Mouse (Mus musculus) limb, embryonic 12.5 days (tissue): ENCODE data around the gene Btf3l4. TPM values are rescaled to one million over a fixed set of nuclear protein-coding genes. Genes with fewer than 3 reads are reported as not detected.
A peak's percentile ranks its signal among the peaks of the same experiment; 100 is the strongest.

Experiments used
- ATAC-seq: fragments of 200-750 bp; cut with Nextera tagmentation; 2 replicates; pipeline ENCODE4 v1.8.0; 2017; ENCODE audit warnings: low read depth, moderate TSS enrichment; ENCODE audit not compliant: insufficient number of reproducible peaks, insufficient read depth, low FRiP score, low TSS enrichment
- H3K27ac ChIP-seq: fragments of 300-500 bp; sonication (generic); 2 replicates; pipeline ENCODE4 v1.5.1; 2016; ENCODE audit warnings: mild to moderate bottlenecking, moderate library complexity
- H3K27me3 ChIP-seq: fragments of 300-500 bp; sonication (generic); 2 replicates; pipeline ENCODE4 v1.6.1; 2016; ENCODE audit warnings: mild to moderate bottlenecking, moderate library complexity
- H3K36me3 ChIP-seq: fragments of 300-500 bp; sonication (generic); 2 replicates; pipeline ENCODE4 v1.6.1; 2016; ENCODE audit warnings: mild to moderate bottlenecking, moderate library complexity
- H3K4me1 ChIP-seq: fragments of 300-500 bp; sonication (generic); replicated peaks from 2 replicates; pipeline ENCODE4 v1.6.1; 2016
- H3K4me2 ChIP-seq: fragments of 300-500 bp; sonication (generic); 2 replicates; pipeline ENCODE4 v1.6.1; 2016; ENCODE audit warnings: mild to moderate bottlenecking, moderate library complexity
- H3K4me3 ChIP-seq: fragments of 300-500 bp; sonication (generic); replicated peaks from 2 replicates; pipeline ENCODE4 v1.5.1; 2016; ENCODE audit warnings: mild to moderate bottlenecking
- H3K9ac ChIP-seq: fragments of 300-500 bp; sonication (generic); replicated peaks from 2 replicates; pipeline ENCODE4 v1.6.1; 2016; ENCODE audit warnings: mild to moderate bottlenecking, moderate library complexity
- H3K9me3 ChIP-seq: fragments of 300-500 bp; sonication (generic); 2 replicates; pipeline ENCODE4 v1.6.1; 2016; ENCODE audit warnings: mild to moderate bottlenecking, moderate library complexity
- WGBS: fragments of 180-500 bp; shearing (Covaris S2); methylation state at CpG from one replicate; pipeline ENCODE4 v1.1.7; 2016; 5-methylcytosine and 5-hydroxymethylcytosine counted together
- polyA plus RNA-seq: library from polyadenylated mRNA; unstranded; fragments of >200 nt; fragmentation: Nextera tagmentation; extraction: Ambion mirVana; gene quantifications from 2 replicates; pipeline ENCODE4 v1.2.1, GENCODE M21; 2016

Gene Btf3l4
- polyA plus RNA-seq, 1 experiment from 2014 or later, result 247 TPM

DNA sequence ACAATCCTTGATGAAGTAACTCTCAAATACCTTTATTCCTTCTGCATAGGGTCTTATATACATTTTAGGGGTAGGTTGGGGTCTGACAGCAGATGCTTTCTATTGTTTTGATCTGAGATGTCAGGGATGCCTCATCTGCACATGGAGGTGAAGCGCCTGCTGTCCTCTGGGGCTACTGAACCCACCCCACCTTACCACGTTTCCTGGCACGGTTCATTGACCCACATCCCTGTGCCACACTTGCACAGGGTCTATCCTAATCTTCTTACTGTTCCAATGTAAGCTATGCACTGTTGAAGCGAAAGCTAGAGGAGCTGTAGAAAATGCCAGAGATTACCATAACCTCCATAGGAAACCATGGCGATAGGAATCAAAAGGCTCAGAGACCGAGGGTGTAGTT lies 21.9 kb downstream of the Btf3l4 start:
- H3K9ac ChIP-seq, result no peak overlapping the region
- no peak overlapping the region for H3K4me3 ChIP-seq
- no peak for ATAC-seq
- no peaks in the 10 kb centered on the region for H3K9me3 ChIP-seq
- peaks cover 14% of the 10 kb centered on the region for H3K36me3 ChIP-seq
- no peaks in the 10 kb centered on the region for H3K27me3 ChIP-seq
- 75% methylated on average over 6 of the region's 6 CpGs for WGBS
- H3K4me1 ChIP-seq, result no peaks in the 10 kb centered on the region
- no peak overlapping the region for H3K27ac ChIP-seq
- no peak overlapping the region for H3K4me2 ChIP-seq

GRCm38 (mm10) chr4:108811142-108811541 lies 22.3 kb downstream of the Btf3l4 start:
- Histone ChIP-seq H3K4me3 (no peak overlapping the region), H3K27ac (no peak overlapping the region), H3K9ac (no peak overlapping the region), H3K27me3 (no peaks in the 10 kb centered on the region), H3K4me2 (no peak overlapping the region), H3K4me1 (no peaks in the 10 kb centered on the region), H3K9me3 (no peaks in the 10 kb centered on the region), H3K36me3 (peaks cover 14% of the 10 kb centered on the region)
- 67% methylated on average over 4 of the region's 4 CpGs for WGBS
- ATAC-seq, result no peak

GRCm38 (mm10) chr4:108803535-108803934 lies 29.9 kb downstream of the Btf3l4 start:
- ATAC-seq, result no peak
- H3K36me3 ChIP-seq, result no peaks in the 10 kb centered on the region
- H3K27me3 ChIP-seq, result no peaks in the 10 kb centered on the region
- H3K9ac ChIP-seq, result no peak overlapping the region
- no peaks in the 10 kb centered on the region for H3K9me3 ChIP-seq
- H3K4me1 ChIP-seq, result no peaks in the 10 kb centered on the region
- no peak overlapping the region for H3K27ac ChIP-seq
- H3K4me3 ChIP-seq, result no peak overlapping the region
- no peak overlapping the region for H3K4me2 ChIP-seq
- WGBS, result 88% methylated on average over 2 of the region's 2 CpGs

DNA sequence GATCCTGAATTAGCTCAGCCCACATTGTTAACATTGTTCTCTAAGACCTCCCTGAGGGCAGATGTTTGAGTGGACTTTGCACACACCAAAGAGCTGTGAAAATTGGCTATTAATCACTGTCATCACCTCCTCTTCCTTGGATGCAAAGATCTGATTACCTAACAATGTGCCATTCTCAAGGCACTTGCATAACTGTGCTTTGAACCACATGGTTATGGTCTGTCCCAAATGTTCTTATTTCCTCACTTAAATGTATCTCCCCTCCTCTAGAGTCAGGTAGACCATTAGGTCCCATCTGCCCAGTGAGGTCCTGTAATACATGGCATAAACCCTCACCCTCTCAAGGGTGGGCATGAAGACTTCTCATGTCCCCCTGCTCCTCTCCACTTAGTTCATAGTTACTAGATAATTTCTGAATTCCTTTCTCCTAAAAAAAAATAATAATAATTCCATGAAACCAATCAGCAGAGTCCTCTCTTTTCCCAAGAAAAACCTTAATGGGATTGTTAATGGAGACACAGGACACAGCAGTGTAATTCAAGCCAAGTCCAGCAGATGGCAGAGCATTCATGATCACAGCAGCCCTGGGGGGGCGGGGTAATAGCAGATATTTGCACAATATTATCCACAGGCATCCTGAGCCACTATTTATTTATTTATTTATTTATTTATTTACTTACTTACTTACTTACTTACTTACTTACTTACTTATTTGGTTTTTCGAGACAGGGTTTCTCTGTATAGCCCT lies 35.2 kb downstream of the Btf3l4 start:
- Histone ChIP-seq H3K27me3 (no peaks in the 10 kb centered on the region), H3K36me3 (no peaks in the 10 kb centered on the region), H3K4me2 (no peak overlapping the region), H3K9ac (no peak overlapping the region), H3K4me1 (no peaks in the 10 kb centered on the region), H3K4me3 (no peak overlapping the region), H3K9me3 (no peaks in the 10 kb centered on the region), H3K27ac (no peak overlapping the region)
- 55% methylated on average over 2 of the region's 2 CpGs for WGBS
- no peak for ATAC-seq

DNA sequence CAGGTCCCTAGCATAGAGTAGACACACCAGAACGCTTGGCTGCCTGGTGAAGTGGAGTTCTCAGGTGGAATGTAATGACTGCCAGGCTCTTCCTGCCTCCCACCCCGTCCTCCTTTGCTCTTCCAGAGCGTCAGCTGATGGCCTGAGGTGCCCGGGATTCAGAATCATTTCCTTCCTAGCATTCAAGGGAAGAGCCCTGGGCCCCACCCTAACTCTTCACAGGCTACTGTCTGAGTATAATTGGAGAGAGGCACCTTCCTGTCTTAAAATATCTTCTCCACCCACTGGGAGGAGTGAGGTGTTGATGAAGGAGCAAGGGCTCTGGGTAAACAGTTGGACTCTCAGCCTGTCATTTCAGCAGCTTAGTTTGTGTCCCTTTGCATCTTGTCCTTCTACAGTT lies 36.7 kb downstream of the Btf3l4 start:
- Histone ChIP-seq H3K36me3 (no peaks in the 10 kb centered on the region), H3K9ac (no peak overlapping the region), H3K27ac (no peak overlapping the region), H3K4me3 (no peak overlapping the region), H3K4me1 (no peaks in the 10 kb centered on the region), H3K9me3 (no peaks in the 10 kb centered on the region), H3K4me2 (no peak overlapping the region), H3K27me3 (no peaks in the 10 kb centered on the region)
- ATAC-seq, result no peak
- 39% methylated on average over 4 of the region's 4 CpGs for WGBS

- H3K27ac ChIP-seq, result no peak overlapping the region
- H3K36me3 ChIP-seq, result no peaks in the 10 kb centered on the region
- ATAC-seq, result no peak
- WGBS, result 69% methylated on average over 1 of the region's 1 CpGs
- no peaks in the 10 kb centered on the region for H3K9me3 ChIP-seq
- no peak overlapping the region for H3K4me2 ChIP-seq
- H3K4me1 ChIP-seq, result no peaks in the 10 kb centered on the region
- H3K9ac ChIP-seq, result no peak overlapping the region
- H3K27me3 ChIP-seq, result no peaks in the 10 kb centered on the region
- no peak overlapping the region for H3K4me3 ChIP-seq
These were observed 39.5 kb downstream of the Btf3l4 start for GRCm38 (mm10) chr4:108793941-108794340.

- no peak overlapping the region for H3K27ac ChIP-seq
- no peak overlapping the region for H3K4me3 ChIP-seq
- no peaks in the 10 kb centered on the region for H3K9me3 ChIP-seq
- 50% methylated on average over 1 of the region's 1 CpGs for WGBS
- no peak overlapping the region for H3K9ac ChIP-seq
- H3K36me3 ChIP-seq, result no peaks in the 10 kb centered on the region
- no peaks in the 10 kb centered on the region for H3K4me1 ChIP-seq
- ATAC-seq, result no peak
- H3K27me3 ChIP-seq, result no peaks in the 10 kb centered on the region
- H3K4me2 ChIP-seq, result no peak overlapping the region
These were observed 42.9 kb downstream of the Btf3l4 start for GRCm38 (mm10) chr4:108790507-108790906.

DNA sequence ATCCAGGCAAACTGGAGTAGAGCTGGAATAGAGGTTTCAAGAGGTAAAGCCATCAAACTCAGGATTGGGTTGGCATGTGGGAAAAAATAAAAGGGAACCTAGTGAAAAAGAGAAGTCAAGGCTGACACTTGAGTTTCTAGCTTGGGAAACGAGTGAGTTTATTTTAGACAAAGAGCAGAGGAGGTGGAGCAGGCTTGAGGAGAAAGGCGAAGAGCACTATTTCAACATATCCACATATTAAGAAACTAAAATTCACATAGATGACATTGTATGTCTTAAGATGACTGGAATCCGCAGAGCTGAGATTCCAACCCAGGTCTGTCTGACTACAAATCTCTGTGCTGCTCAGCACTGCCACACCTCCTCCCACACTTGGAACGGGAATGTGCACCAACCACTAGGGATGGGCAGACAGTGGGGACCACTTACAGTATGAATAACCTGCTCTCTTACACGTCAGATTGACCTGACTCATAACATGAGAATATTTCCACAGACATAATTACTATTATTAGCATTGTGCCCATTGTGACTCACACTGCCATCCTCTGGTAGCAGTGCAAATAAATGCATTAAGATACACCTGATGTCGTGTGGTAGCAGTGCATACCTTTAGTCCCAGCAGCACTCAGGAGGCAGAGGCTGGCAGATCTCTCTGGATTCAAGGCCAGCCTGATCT lies 44.0 kb downstream of the Btf3l4 start:
- Histone ChIP-seq H3K36me3 (no peaks in the 10 kb centered on the region), H3K4me2 (no peak overlapping the region), H3K4me1 (no peaks in the 10 kb centered on the region), H3K9me3 (no peaks in the 10 kb centered on the region), H3K9ac (no peak overlapping the region), H3K27me3 (no peaks in the 10 kb centered on the region), H3K27ac (no peak overlapping the region), H3K4me3 (no peak overlapping the region)
- ATAC-seq, result no peak
- WGBS, result 73% methylated on average over 6 of the region's 6 CpGs

- 46% methylated on average over 8 of the region's 8 CpGs for WGBS
These were observed 50.9 kb downstream of the Btf3l4 start for GRCm38 (mm10) chr4:108782421-108783085.

GRCm38 (mm10) chr4:108781596-108781995 lies 51.8 kb downstream of the Btf3l4 start:
- no peak for ATAC-seq
- Histone ChIP-seq H3K27me3 (no peaks in the 10 kb centered on the region), H3K9ac (no peak overlapping the region), H3K36me3 (no peaks in the 10 kb centered on the region), H3K4me2 (peak overlapping the region; percentile 71), H3K4me3 (peak overlapping the region; percentile 90; the same call in 1 of the 2 replicates), H3K27ac (no peak overlapping the region), H3K4me1 (0 out of 2 replicates have a peak, but pooled peaks cover 7% of the 10 kb centered on the region), H3K9me3 (no peaks in the 10 kb centered on the region)
- 65% methylated on average over 3 of the region's 3 CpGs for WGBS

More at GRCm38 (mm10) chr4:108782421-108783085, 50.9 kb downstream of the Btf3l4 start:
- H3K27ac ChIP-seq, result no peak overlapping the region
- no peaks in the 10 kb centered on the region for H3K9me3 ChIP-seq
- H3K4me2 ChIP-seq, result no peak overlapping the region
- H3K36me3 ChIP-seq, result no peaks in the 10 kb centered on the region
- H3K4me1 ChIP-seq, result 0 out of 2 replicates have a peak, but pooled peaks cover 7% of the 10 kb centered on the region
- no peak overlapping the region for H3K4me3 ChIP-seq
- H3K9ac ChIP-seq, result no peak overlapping the region
- H3K27me3 ChIP-seq, result no peaks in the 10 kb centered on the region
- no peak for ATAC-seq

DNA sequence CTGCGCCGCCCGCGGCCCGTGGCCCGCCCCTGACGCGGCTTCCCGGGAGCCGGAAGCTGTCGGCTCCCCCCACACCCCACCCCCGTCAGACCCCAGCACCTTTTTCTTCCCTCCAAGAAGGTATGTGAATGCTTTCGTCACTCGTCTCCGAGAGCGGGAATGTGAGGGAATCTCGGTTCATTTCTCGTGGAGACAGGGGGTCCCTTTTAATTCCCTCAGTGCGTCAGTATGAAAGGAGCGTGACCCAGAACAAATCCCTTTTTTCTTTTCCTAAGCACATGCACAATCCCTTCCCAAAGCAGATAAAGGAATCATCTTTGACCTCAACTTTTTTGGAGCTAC lies 52.6 kb downstream of the Btf3l4 start:
- H3K27me3 ChIP-seq, result no peaks in the 10 kb centered on the region
- peak overlapping the region; percentile 71 for H3K4me2 ChIP-seq
- H3K4me3 ChIP-seq, result peak overlapping the region; percentile 90
- H3K27ac ChIP-seq, result peak overlapping the region; percentile 98
- 0 out of 2 replicates have a peak, but pooled peaks cover 7% of the 10 kb centered on the region for H3K4me1 ChIP-seq
- no peaks in the 10 kb centered on the region for H3K36me3 ChIP-seq
- peak overlapping the region; percentile 97 for H3K9ac ChIP-seq
- WGBS, result 1% methylated on average over 19 of the region's 20 CpGs
- H3K9me3 ChIP-seq, result no peaks in the 10 kb centered on the region
- no peak for ATAC-seq
